In genomic region chr1:118483504-118484096, GRCm38 (mm10) we compare ENCODE assay signal across 18 mouse cellular contexts.
A peak's percentile ranks its signal among the peaks of the same experiment; 100 is the strongest.
DNase-seq lines count a peak whose midpoint lies in the region; ATAC-seq and TF ChIP-seq lines count a peak whose summit lies in the region.
"Had no signal": no experiment of that assay in that cellular context is flagged by ENCODE, and none has a peak within 500 bp of the region (broad histone marks: within the 10 kb centered on the region; RNA-seq: fewer than 3 reads in every experiment).

No protein-coding gene starts in this region.

- peak overlapping the region; percentile 21; the same call in 1 of the 2 replicates for H3K27ac ChIP-seq in gastrocnemius, adult 2 months
- H3K27ac ChIP-seq in layer of hippocampus, adult 2 months = peak overlapping the region; percentile 24; the same call in 1 of the 2 replicates
- H3K27ac ChIP-seq in liver, embryonic 13.5 days = peak overlapping the region; percentile 26
- H3K27ac ChIP-seq in olfactory bulb, adult 2 months (ENCODE audit: insufficient read depth, low read depth, low read length) = no peak overlapping the region
- H3K27ac ChIP-seq: forebrain, embryonic 10.5 days; stomach, embryonic 15.5 days had no signal

- DNase-seq in gastrocnemius, adult 2 months = no peak
- DNase-seq in gastrocnemius, adult 8-10 months (ENCODE audit: low spot score in 2 of 2) = no peak
- no peak for DNase-seq in layer of hippocampus, adult 2 months (ENCODE audit: low spot score in 2 of 2)
- no peak for DNase-seq in layer of hippocampus, adult 9-10 months (ENCODE audit: low spot score)
- peak; percentile 45 for DNase-seq in liver, embryonic 13.5 days
- no peak for DNase-seq in layer of hippocampus, adult 18-20 months (ENCODE audit: low spot score in 2 of 2)
- DNase-seq in kidney, postnatal 10 days = no peak
- DNase-seq: adrenal gland, postnatal 10 days; cerebellum, adult 18-20 months; cerebellum, postnatal 36 days; gastrocnemius, postnatal 10 days; kidney, adult 8-10 months; right cerebral cortex, postnatal 14 days; thymus, adult 2 months had no signal

- no peak for TF ChIP-seq POLR2A in olfactory bulb, adult 2 months (IDR thresholded peaks at IDR 0.05; ENCODE audit: insufficient read depth, low read depth, low read length)

- no peak overlapping the region for H3K4me3 ChIP-seq in gastrocnemius, adult 2 months
- peak overlapping the region; percentile 5; the same call in 1 of the 2 replicates for H3K4me3 ChIP-seq in layer of hippocampus, adult 2 months
- H3K4me3 ChIP-seq in liver, embryonic 13.5 days (replicated peaks) = no peak overlapping the region
- peak overlapping the region; percentile 21; the same call in 1 of the 2 replicates for H3K4me3 ChIP-seq in olfactory bulb, adult 2 months (ENCODE audit: insufficient read depth, low read depth, low read length)
- H3K4me3 ChIP-seq: forebrain, embryonic 10.5 days; stomach, embryonic 15.5 days had no signal

- WGBS in liver, embryonic 13.5 days (ENCODE audit: insufficient replicate concordance) = 51% methylated on average over 6 of the region's 6 CpGs
- 42% methylated on average over 6 of the region's 6 CpGs for WGBS in olfactory bulb, adult 2 months

- peak overlapping the region; percentile 36 for H3K4me2 ChIP-seq in liver, embryonic 13.5 days
- H3K4me2 ChIP-seq: stomach, embryonic 15.5 days had no signal

- H3K4me1 ChIP-seq in liver, embryonic 13.5 days (replicated peaks) = peaks cover 66% of the 10 kb centered on the region
- peaks cover 20% of the 10 kb centered on the region for H3K4me1 ChIP-seq in olfactory bulb, adult 2 months (ENCODE audit: control insufficient read depth, insufficient read depth, low read length)

- intact Hi-C loops in gastrocnemius, adult 2 months (cut with DNase I) = no loop called here

- no peak for TF ChIP-seq CTCF in gastrocnemius, adult 2 months (IDR thresholded peaks at IDR 0.05)
- TF ChIP-seq CTCF in layer of hippocampus, adult 2 months (conservative IDR thresholded peaks at IDR 0.05) = no peak
- TF ChIP-seq CTCF in olfactory bulb, adult 2 months (IDR thresholded peaks at IDR 0.05; ENCODE audit: insufficient read depth, low read depth, low read length) = no peak

- no peaks in the 10 kb centered on the region for H3K36me3 ChIP-seq in liver, embryonic 13.5 days
- H3K36me3 ChIP-seq: stomach, embryonic 15.5 days had no signal

- H3K27me3 ChIP-seq in liver, embryonic 13.5 days = no peaks in the 10 kb centered on the region
- H3K27me3 ChIP-seq: stomach, embryonic 15.5 days had no signal

- H3K9ac ChIP-seq in liver, embryonic 13.5 days = no peak overlapping the region
- H3K9ac ChIP-seq: stomach, embryonic 15.5 days had no signal

- no peaks in the 10 kb centered on the region for H3K9me3 ChIP-seq in liver, embryonic 13.5 days (replicated peaks)
- H3K9me3 ChIP-seq: forebrain, embryonic 10.5 days; stomach, embryonic 15.5 days had no signal

- ATAC-seq in liver, embryonic 13.5 days (ENCODE audit: low read depth) = peak; percentile 58; the same call in 1 of the 2 replicates
- ATAC-seq: CD4-positive, CD25-positive, alpha-beta regulatory T cell, adult 4 months had no signal

Comparison
In these comparisons a context has a peak if more than half of its experiments do, and no peak if none do; other contexts are left out.
1. H3K4me3 ChIP-seq: peak in layer of hippocampus, adult 2 months (single experiment) and olfactory bulb, adult 2 months (single experiment); none in gastrocnemius, adult 2 months (single experiment) and liver, embryonic 13.5 days (single experiment).